Mouse (Mus musculus) c-Kit-positive CD71-positive TER-119-negative erythroid progenitor cells, embryonic 14.5 days (primary cell): ENCODE measurements around the gene Cldn10.
A peak's percentile ranks its signal among the peaks of the same experiment; 100 is the strongest.
"Not testable (repeated sequence)": the region's sequence is repeated elsewhere in the genome, so short reads cannot be mapped to it uniquely, and the experiment has no call there.

Source experiments
- DNase-seq: peaks from one replicate; pipeline ENCODE4 v3.0.0-alpha.2; 2013; ENCODE audit warnings: low read depth

The Cldn10 gene

DNA sequence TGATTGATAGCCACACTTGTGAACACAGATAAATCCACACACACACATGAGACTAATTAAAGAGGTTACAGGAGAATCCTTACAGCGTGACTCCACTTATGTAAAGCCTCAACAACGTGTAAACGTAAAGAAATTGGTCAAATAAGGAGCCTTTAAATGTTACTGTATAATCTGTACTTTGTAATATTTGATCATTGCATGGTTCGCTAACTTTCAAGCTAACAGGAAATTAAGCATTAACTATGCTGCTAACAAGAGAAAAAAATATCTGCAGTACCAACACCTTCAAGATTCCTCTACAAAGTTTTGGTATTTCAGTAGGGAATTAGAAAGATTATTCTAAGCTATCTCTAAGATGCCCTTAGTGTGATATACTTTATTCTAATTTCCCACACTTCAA, at the start of gene Cldn10:
TSS of gene Cldn10 (plus strand) at position 288 of the 400 bp plus-strand sequence.
- no peak for DNase-seq

DNA sequence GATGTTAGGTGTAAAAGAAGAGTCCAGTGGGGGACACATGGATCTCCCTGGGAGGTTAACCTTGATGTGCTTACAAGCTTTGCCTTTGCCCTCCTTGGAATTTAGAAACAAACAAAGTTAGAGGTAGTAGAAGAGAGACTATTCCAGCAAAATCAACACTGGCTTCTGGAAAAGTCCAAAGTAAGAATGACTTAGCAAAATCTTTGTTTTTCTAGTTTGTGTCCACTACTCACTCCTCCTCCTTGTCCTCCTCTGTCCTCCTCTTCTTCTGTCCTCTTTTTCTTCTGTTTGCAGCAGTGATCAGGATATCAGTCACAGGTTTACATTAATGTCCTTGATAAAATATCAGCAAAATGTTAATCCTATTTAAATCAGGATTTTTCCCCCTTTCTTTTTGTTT, 45.9 kb upstream of the Cldn10 start:
- DNase-seq = no peak

DNA sequence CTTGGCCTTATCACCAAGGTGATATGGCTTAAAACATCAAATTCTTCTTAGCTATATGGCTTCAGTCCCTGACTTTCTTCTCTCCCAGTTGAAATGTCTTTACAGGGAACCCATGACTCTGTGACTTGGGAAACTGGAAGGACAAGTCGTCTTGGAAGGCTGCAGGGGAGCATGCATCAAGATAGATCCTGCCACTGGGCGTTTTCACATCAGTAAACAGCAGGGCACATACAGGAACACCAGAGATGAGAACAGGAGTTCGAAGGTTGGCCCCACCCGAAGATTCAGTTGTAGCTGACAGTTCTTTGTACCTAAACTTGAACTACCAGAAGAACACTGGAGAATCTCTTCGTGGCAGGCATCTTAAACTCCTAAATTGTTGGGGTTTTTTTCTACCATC, 44.8 kb upstream of the Cldn10 start:
- no peak for DNase-seq

DNA sequence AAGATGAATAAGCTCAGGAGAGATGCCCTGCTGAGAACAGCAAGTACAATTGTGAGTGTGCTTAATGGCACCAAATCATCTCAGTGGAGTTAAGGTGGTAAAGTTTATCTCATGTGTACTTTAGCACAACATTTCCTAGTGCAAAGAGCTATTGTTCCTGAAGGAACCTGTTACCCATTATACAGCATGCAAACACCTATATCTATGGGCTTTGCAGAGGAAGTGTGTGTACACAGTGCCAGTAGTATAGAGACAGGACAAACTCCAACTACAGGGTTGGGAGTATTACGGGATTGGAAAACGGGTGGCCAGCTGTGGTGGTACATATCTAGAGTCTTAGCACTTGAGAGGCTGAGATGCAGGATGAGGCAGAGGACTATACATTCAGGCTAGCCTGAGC, 38.6 kb upstream of the Cldn10 start:
- no peak for DNase-seq

DNA sequence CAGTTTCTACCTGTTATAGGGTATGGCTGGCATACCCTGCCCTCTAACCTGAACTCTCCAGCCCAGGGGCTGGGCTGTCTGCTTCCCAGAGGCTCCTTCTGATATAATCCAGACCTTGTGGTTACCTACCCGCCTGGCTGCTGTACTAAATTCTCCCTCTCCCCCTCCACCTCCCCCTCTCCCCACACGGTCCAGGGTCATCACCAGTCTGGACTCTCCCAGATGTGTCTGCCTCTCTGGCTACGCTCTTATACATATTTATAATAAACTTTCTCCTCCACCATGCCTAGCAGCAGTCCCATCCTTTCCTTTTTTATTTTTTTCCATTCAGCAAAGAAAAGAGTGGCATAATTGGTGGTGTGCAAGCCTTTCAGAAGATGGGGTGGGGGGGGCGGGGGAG, 38.0 kb upstream of the Cldn10 start:
- DNase-seq = no peak

DNA sequence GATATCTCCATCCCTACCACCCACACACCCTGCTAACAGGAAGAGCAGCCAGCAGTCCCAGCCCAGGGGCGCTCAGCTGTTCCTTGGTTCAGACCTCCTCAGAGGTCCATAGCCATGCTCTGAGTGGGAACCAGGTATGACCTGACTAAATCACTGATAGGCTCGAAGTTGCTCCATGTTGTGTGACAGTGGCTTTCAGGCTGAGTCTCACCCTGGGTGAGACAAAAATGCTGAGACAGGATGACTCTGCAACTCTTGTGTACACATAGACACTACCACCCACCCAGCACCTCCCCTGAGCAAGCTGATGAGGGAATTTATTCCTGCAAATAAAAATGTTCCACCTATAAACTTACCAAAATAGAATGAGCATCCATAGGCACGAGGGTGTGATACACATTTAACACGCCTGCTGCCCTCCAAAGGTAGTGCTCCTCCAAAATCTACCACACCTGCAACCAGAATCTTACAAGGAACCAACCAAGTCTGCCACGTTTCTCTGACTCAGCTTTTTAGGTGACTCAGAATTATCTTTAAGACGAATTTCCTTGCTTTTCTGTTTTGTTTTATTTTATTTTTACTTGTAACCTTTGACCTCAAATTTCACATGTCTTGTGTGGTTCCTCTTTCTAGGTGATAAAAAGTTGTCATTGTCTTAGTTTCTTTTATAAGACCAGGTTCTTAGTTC, 37.1 kb upstream of the Cldn10 start:
- DNase-seq = peak; percentile 16

DNA sequence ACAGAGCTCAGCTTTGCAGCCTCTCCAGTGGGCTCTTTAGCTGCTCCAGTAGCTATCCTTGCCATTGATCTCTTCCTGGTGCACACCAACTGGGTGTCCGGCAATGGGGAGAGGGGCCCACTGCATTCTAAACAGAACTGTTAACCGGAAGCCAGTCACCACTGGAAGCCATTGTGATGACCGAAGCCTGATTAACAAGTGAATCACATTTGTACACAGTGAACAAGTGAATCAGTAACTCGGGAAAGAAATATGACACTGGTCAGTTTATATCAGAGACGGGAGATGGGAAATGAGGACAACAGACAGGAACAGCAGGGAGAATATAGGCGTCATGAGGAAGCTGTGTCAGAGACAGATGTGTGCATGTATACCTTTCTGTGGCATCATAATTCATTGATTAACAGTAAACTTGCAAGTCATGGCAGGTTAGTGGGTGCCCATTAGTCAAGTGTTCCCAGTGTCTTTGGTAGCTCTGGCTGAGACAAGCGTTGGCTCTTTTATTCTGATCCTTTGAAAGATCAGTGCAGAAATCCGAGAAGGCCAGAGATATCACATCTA, 36.4 kb upstream of the Cldn10 start:
- DNase-seq = no peak

DNA sequence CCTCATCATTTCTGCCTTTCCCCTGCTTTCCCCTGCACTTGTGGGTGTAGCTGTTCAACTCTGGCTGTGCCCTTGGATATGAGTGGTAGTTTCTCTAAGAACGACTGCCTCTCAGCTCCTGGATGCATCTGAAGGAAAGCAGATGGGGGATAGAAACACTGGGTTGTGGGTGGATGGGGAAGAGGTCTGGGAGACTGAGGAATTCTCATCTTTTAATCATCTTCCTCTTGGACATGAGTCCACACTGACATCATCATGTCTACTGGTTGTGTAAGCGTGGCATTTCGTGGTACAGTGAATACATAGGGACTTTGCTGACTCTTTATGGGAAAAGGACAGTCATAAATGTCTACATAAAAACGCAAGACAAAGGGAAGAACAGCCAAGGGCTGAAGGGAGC, 31.7 kb upstream of the Cldn10 start:
- DNase-seq = no peak

DNA sequence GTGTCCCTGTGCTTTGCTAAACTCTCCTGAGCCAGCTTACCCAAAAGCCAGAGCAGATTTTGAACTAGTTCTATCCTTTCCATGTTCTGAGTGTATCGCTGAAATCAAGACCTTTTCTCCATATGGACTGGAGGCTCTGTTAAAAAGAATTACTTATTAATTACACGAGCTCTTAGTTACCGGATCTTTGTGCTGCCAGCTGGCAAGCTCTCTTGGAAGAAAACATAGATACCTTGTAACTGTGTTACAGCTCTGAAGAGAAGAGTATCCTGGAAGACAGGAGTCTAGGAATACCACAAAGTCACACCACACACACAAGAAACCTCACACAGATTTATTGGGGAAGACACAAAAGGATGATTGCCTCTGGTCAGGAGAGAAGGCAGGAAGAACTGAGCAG, 31.1 kb upstream of the Cldn10 start:
- no peak for DNase-seq

DNA sequence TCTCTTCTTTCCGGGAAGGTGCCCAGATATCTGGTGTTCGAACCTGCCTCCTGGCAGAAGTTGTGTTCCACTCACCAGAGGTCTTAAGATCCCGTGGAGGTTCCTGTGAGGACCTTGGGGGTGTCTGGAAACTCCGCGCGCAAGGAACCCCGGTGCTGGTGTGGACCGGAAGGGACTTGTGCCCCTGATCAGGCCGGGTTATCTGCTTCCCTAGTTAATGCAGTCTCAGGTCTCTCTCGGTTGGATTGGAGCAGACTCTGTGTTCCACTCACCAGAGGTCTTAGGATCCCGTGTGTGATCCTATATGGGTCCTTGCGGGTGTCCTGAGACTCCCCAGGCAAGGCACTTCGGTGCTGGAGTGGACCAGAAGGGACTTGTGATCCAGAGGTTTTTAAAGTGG, 24.3 kb upstream of the Cldn10 start:
- not testable (repeated sequence) for DNase-seq

DNA sequence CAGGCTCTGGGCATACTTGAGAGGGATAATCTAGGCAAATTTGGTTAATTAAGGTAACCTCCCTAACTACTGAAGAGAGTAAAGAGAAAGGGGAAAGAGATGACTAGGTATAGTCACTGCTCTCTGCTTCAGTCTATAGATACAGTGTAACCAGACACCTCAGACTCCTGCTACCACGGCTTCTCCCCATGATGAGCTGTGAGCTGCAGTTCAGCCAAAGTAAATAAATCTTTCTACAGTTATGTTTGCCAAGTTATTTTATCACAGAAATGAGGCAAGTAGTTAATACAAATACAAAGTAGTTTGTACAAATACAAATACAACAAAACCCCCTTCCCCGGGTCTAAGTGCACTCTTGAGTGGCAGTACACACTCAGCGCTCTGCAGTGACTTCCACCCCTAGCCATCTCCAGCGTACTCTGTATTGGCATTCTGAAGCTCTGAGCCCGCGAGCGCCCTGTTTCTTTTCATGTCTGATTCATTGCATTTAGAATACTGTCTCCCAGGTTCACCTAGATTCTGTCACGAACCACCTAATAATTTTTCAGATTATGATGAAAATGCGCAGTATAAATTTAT, 23.7 kb upstream of the Cldn10 start:
- DNase-seq = no peak

DNA sequence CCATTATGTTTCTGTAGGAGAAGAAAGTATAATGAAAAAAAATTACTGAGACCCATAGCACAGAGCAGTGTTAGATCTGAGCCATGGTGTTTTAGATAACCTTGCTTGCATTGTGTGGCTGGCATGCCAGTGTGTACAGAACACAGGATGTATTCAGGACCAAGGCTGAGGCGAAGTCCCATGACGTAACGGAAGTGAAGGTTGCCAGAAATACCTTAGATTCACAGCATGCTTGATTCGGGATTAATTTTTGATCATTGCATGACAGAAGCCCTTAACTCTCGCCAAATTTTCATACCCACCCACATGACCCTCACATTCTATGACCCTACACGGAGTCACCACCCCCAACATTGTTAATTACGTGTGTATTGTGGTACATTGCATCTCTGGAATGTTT, 22.4 kb upstream of the Cldn10 start:
- DNase-seq = no peak

DNA sequence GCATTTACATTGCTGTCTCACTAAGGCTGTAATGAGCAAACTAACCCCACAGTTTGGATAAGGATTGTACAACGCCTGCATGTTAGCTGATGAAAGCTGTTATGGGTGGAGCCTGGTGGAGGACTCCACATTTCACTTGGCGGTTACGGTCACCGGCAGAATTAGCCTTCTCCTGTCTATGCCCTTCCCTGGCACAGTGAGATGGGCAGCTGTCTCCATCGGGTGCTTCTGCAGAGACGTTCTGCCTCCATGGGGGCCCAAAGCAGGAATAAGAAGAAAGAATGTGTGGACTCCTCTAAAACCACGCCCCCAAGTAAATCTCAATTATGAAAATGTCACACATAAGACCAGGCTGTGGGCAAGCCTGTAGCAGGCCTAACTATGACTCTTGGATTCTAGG, 21.8 kb upstream of the Cldn10 start:
- no peak for DNase-seq

DNA sequence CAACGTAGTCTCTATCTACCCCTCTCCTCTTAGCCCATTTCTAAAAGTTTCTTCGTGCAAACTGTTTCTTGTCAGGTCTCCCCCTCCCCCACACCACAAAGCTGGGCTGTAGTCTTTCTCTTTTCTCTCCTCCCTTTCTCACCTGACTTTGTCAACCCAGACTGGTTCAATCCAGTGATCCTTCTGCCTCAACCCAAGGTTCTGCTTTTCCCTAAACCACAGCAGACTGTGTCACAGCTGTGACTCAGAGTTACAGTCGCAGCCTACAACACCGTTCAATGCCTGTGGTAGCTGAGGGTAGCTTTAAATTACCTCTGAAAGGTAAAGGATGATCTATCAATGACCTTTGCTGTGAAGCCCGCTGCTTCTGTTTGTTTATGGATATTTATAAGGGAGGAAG, 21.3 kb upstream of the Cldn10 start:
- DNase-seq = no peak

DNA sequence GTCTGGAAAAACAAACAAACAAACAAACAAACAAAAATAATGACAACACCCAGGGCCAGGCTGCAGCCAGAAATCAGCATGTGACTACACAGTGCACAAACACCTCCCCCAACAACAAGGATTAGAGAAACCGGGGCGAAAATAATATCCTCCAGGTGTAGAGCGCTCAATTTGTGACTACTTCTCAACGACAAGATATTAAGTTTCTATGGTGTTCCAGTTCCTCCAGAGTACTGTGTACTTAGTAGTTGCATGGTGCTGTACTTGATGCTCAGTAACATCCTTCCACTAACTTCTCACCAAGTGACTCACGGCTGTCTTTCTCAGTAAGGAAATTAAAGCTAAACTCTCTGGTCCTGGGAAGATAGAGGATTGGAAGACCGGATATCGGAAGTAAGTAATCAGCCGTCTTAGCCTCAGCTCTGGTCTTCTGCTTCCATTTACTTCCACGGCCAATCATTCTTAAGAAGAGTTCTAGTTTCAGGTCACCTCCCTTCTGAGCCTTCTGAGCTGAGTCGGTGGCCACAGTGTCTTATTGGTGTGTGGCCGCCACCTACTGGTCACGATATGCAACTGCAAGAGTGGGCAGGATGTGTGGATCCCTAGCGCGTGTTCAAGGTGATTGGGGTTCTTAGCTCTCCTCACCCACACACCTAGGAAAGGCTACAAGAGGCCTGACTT, 19.9 kb upstream of the Cldn10 start:
- peak; percentile 66 for DNase-seq

DNA sequence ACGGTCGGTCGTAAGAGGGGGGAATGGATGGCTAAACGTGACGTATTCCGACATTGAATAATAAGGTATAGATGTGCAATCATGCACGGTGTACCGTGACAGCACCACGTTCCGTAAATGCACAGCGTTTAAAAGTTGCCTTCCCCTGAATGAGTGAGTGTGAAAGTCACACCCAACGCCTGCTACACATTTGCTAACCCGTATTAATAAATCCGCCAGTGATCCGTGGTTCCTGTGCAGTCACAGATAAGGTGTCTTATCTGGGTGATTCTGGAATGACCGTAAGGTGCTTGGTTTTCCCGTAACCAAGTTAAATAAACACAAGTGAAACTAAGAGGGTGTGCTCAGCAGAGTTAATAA, 19.4 kb upstream of the Cldn10 start:
- peak; percentile 23 for DNase-seq

DNA sequence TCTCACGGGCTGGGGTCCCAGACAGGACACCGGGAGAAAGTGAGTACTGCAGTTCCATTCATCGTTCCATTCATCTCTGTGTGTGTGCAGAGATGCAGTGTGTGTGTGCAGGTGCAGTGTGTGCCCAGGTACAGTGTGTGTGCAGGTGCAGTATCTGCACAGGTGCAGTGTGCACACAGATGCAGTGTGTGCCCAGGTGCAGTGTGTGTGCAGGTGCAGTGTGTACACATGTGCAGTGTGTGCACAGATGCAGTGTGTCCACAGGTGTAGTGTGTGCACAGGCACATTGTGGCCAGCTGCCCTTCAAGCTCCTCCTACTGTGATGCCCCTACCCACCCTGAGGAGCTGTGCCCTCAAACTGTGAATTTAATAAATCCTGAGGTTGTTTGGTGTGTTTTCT, 14.0 kb upstream of the Cldn10 start:
- no peak for DNase-seq

DNA sequence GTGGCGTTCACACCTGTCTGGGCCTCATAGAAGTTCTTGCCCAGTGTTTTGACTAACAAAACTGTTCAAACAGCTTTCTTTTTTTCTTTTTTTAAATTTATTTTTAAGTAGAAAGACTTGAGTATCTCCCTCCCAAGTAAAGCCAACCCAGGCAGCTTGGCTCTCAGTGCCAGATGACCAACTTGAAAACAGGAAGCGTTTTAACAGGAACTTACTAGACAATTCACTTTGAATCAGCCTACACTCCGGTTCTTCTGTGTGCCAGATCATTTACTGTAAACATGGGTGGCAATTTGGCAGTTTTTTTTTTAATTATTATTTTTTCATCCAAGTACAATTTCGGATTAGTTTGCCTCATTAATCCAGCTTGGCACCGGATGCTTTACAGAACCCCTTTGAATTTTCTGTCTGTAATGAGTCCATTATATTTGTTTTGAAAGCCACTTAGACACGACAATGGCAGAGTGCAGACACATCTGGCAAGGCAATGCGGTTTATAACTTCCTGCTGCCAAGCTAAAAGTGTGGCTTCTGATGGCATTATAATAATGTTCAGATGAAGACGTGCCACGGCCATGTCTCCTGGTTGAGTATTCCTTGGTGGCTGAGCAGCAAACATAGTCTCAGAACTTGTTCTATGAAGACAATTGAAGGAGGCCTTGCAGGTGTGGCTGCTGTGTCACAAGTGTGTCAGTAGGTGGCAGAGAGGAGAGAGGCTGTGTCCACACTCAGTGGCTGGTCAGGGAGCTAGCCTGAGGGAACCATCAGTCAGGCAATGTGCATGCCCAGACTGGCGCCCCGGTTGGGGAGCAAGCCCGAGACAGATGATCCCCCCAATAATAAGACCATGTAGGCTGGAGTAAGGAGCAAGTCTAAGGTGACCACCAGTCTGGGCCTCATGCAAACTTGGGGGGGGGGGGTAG, 12.9 kb upstream of the Cldn10 start:
- no peak for DNase-seq

DNA sequence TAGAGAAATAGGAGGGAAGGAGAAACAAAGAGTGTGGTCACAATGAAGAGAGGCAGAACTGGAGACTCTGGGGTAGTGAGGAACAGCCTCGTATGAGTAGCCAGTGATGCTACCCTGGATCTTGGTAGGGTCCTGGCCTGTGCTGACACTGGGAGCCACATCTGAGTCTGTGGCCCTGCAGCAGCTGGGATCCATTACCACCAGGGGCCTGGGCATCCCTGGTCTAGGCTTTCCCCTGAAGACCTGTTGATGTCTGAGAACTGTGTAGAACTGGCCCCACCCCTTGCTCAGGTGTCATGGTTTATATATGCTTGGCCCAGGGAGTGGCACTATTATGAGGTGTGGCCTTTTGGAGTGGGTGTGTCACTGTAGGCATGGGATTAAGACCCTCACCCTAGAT, 12.2 kb upstream of the Cldn10 start:
- DNase-seq = no peak

DNA sequence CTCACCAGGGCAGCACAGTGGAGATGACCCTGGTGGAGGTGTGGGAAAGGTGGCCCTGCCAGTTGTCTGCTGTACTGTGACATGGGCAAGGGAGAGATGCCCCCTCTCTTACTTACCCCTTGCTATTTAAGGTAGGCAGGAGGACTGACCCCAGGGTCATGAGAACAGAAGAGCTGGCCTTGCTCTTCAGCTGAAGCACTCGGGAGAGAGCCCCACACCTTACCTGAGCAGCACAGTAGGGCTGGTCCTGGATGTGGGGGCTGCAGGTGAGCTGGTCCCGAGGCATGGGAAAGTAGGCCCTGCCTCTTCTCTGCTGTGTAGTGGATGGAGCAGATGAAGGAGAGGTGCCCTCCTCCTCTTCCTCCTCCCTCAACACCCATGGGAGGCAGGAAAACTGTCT, 11.3 kb upstream of the Cldn10 start:
- DNase-seq = no peak

DNA sequence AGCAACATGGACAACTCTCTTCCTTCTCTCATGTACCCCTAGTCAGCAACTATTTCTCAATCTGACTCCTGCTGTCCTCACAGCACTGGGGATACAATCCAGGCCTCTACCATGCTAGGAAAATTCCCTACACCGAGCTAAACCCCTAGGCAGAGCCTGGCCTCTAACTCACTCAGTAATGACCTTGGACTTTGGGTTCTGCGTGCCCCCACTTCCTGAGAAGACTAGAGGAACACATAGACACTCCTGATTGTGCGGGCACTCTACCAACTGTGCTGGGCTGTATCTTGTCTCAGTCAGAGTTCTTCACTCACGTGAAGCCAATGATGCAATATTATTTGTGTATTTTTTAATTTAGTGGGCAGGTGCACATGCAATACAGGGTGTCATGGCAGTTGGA, 10.2 kb upstream of the Cldn10 start:
- no peak for DNase-seq

DNA sequence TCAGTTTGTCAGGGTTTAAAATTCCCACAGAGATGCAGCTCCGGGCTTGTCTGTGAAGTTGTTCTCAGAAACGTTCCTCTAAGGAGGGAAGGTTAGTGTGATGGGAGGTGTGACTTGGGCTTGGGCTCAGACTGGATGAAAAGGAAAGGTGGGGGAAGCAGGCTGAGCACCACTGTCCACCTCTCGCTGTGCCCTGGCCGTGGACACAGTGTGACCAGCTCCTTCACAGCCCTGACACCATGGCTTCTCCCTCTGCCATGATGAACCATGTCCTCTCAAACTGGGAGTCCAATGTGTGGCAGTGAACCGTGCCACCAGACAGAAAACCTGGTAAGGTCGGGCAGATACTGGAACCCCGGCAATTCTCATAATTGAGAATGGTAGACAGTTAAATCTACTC, 6.1 kb upstream of the Cldn10 start:
- DNase-seq = no peak
